Mouse (Mus musculus) telencephalon, adult 2 months (tissue): ENCODE results near the gene Acr.

Experiments used
- DNase-seq: peaks from one replicate; pipeline ENCODE4 v3.0.0-alpha.2; 2011; ENCODE audit warnings: low read depth, low spot score

The Acr gene

DNA sequence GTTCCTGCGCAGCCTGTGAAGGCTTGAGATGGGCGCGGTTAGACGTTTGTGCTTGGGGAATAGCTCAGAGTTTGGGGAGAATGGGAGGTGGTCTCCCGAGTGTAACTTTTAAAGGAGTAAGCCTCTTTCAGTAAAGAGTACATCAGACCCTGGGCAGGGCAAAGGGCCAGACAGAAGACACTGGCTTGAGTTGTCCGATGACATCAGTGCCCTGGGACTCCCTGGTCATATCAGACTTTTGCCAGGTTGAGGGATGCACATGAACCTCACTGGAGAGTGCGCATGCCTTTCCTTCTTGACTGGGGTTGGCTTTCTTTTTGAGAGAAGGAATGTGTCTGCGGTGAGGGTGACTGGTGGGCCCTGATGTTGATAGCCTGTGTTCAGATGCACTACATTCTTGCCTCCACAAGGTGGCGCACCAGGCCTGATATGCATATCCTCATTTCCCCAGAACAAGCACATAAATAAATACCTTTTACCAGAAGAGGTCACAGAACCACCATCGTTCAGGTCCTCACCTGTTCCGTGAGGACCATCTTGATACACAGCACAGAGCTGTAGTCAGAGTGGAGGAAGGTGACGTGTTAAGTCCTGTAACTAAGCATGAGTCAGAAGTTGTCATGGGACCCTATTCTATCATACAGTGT, 54.3 kb downstream of the Acr start:
- DNase-seq: no peak

DNA sequence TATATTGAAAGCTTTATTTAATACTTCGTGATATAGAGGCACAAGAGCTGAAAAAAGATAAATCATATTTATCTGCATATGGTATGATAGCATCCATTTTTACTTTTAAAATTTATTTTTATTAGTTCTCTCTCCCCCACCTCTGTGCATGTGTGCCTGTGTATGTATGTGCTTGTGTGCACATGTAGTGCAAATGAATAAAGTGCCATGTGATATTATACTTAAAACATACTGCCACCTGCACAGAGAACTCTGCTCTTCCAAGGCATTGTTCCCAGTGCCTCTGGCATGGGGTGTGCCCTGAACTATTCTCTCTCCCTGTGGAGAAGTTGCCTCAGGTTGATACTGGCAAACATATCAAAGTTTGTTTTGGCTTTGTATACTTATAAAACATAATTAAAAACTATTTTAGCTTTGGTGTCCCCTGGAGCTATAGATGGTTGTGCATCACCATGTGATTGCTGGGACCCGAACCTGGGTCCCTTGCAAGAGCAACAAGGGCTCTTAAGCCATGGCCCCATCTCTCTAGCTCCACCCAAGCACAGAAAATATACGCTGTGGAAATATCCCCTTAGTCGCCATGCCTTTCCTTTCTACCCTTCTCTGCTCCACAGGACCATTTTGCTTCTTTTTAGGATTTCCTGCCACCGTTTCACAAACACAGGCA, 55.0 kb downstream of the Acr start:
- no peak for DNase-seq

DNA sequence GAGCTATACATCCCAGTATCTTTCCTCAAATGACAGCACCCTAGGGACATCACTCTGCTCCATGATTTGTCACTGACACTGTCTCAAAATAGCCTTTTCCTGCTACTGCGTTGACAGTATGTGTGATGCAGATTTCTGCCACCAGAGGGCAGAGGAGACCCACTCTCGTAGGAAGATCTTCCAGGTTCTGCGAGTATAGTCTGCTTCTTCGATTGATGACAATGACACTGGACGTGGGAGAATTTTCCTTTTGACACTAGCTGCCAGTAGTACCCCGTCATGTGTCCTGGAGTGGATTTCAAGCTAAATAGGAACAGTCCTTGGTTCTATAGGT, 55.5 kb downstream of the Acr start:
- peak; percentile 64 for DNase-seq
